Mouse (Mus musculus): ENCODE data around the gene Prox1. TPM values are rescaled to one million over a fixed set of nuclear protein-coding genes. Genes with fewer than 3 reads are reported as not detected.

Prox1 gene
- under 1 TPM in 2 of 26 experiments, not detected in 24; 0.17 to 0.29 TPM for total RNA-seq (2018; cell fraction: chromatin; rRNA removed)
- total RNA-seq (2018; cell fraction: cytosol; rRNA removed) = under 1 TPM in 10 of 26 experiments, not detected in 16; under 0.01 to 0.06 (median 0.04) TPM
- total RNA-seq (2018; cell fraction: nucleus; rRNA removed) = under 1 TPM in 1 of 26 experiments, not detected in 25; 0.25 TPM
- 0.03 to 0.05 TPM (median 0.04 TPM) in 3 replicates for polyA plus RNA-seq (2018)

- Histone ChIP-seq H3K36me3 (ENCODE audit: inconsistent target) (no peaks in the 10 kb centered on the region), H3K79me2 (ENCODE audit: inconsistent target) (no peaks in the 10 kb centered on the region), H3K27ac (no peak within 1 kb of the TSS), H3K4me3 (ENCODE audit: inconsistent target) (no peak within 1 kb of the TSS)
- 2% methylated on average over 56 of the region's 62 CpGs for WGBS (ENCODE audit: missing documents)
Measured at GRCm38 (mm10) chr1:190169911-190170818, at the start of gene Prox1. Prox1 (minus strand) TSS chr1:190170714.

DNA sequence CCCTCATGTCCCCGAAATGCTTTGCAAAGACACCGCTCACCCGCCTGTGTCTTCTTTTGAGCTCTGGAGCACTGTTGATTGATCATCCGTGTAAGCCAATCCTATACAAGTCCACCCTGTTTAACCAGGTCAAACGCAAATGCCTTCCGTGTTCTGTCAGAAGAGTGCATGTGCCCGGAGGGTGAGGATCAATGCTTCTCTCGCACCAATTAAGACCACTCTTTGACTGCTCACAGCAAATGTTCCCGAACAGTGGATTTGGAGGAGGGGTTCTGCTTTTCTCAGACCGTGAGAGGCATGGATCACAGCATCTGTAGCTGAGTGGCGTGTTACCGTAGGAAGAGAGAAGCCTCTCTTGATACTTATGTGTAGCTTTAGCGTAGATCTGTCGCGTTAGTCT is 46.1 kb upstream of the Prox1 start:
- no peaks in the 10 kb centered on the region for H3K36me3 ChIP-seq (ENCODE audit: inconsistent target)
- WGBS (ENCODE audit: missing documents) = 90% methylated on average over 15 of the region's 15 CpGs
- no peak overlapping the region for H3K27ac ChIP-seq
- no peak overlapping the region for H3K4me3 ChIP-seq (ENCODE audit: inconsistent target)
- no peaks in the 10 kb centered on the region for H3K79me2 ChIP-seq (ENCODE audit: inconsistent target)

GRCm38 (mm10) chr1:190214626-190215025 is 44.1 kb upstream of the Prox1 start:
- 54% methylated on average over 7 of the region's 7 CpGs for WGBS (ENCODE audit: missing documents)
- Histone ChIP-seq H3K27ac (no peak overlapping the region), H3K36me3 (ENCODE audit: inconsistent target) (no peaks in the 10 kb centered on the region), H3K4me3 (ENCODE audit: inconsistent target) (no peak overlapping the region), H3K79me2 (ENCODE audit: inconsistent target) (no peaks in the 10 kb centered on the region)

GRCm38 (mm10) chr1:190213175-190213574 is 42.7 kb upstream of the Prox1 start:
- H3K36me3 ChIP-seq (ENCODE audit: inconsistent target) = no peaks in the 10 kb centered on the region
- 94% methylated on average over 6 of the region's 6 CpGs for WGBS (ENCODE audit: missing documents)

DNA sequence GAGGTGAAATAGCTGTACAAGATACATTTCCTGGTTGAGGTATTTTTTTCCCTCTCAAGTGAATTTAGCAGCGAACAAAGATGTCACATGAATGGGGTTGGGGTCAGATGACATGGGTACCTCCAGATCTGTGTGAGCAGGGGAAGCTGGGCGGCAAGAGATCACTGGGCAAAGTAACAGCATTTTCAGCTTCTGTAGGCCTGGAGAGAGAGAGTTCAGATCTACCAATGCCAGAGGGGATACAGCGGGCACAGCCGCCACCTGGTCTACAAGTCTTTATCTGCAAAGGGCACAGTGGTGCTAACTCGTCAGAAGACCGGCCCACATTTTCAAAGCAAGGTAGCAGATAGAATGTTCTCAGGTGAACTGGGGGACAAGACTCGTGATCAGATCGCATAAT is 36.7 kb upstream of the Prox1 start:
- no peaks in the 10 kb centered on the region for H3K79me2 ChIP-seq (ENCODE audit: inconsistent target)
- no peak overlapping the region for H3K27ac ChIP-seq
- WGBS (ENCODE audit: missing documents) = 84% methylated on average over 8 of the region's 8 CpGs
- H3K36me3 ChIP-seq (ENCODE audit: inconsistent target) = no peaks in the 10 kb centered on the region
- no peak overlapping the region for H3K4me3 ChIP-seq (ENCODE audit: inconsistent target)

More at GRCm38 (mm10) chr1:190213175-190213574, 42.7 kb upstream of the Prox1 start:
- no peak overlapping the region for H3K4me3 ChIP-seq (ENCODE audit: inconsistent target)
- H3K79me2 ChIP-seq (ENCODE audit: inconsistent target) = no peaks in the 10 kb centered on the region
- no peak overlapping the region for H3K27ac ChIP-seq

- H3K36me3 ChIP-seq (ENCODE audit: inconsistent target) = no peaks in the 10 kb centered on the region
Measured at GRCm38 (mm10) chr1:190205691-190206090, 35.2 kb upstream of the Prox1 start.

GRCm38 (mm10) chr1:190204378-190205070 is 34.0 kb upstream of the Prox1 start:
- no peak overlapping the region for H3K4me3 ChIP-seq (ENCODE audit: inconsistent target)
- H3K36me3 ChIP-seq (ENCODE audit: inconsistent target) = no peaks in the 10 kb centered on the region
- WGBS (ENCODE audit: missing documents) = 85% methylated on average over 10 of the region's 10 CpGs
- no peaks in the 10 kb centered on the region for H3K79me2 ChIP-seq (ENCODE audit: inconsistent target)
- H3K27ac ChIP-seq = no peak overlapping the region

More at GRCm38 (mm10) chr1:190205691-190206090, 35.2 kb upstream of the Prox1 start:
- Histone ChIP-seq H3K4me3 (ENCODE audit: inconsistent target) (no peak overlapping the region), H3K27ac (no peak overlapping the region), H3K79me2 (ENCODE audit: inconsistent target) (no peaks in the 10 kb centered on the region)
- 89% methylated on average over 2 of the region's 2 CpGs for WGBS (ENCODE audit: missing documents)

- Histone ChIP-seq H3K4me3 (ENCODE audit: inconsistent target) (no peak overlapping the region), H3K36me3 (ENCODE audit: inconsistent target) (no peaks in the 10 kb centered on the region), H3K79me2 (ENCODE audit: inconsistent target) (no peaks in the 10 kb centered on the region), H3K27ac (no peak overlapping the region)
- 78% methylated on average over 6 of the region's 6 CpGs for WGBS (ENCODE audit: missing documents)
Measured at GRCm38 (mm10) chr1:190201696-190202095, 31.2 kb upstream of the Prox1 start.

- 84% methylated on average over 4 of the region's 4 CpGs for WGBS (ENCODE audit: missing documents)
Measured at GRCm38 (mm10) chr1:190200996-190201395, 30.5 kb upstream of the Prox1 start.

DNA sequence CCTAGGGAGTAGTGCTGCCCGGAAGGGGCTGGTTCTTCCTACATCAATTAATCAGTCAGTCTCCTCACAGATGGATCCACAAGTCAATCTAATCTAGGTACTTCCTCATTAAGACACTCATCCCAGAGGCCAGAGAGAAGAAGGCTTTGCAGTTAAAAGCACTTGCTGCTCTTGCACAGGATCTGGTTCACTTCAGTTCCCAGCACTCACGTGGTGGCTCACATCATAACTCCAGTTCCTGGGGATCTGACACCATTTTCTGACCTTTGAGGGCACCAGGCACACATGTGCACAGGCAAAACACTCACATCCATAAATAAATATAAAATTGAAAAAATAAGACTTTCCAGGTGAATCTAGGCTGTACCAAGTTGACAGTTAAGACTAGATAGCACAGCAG is 27.7 kb upstream of the Prox1 start:
- Histone ChIP-seq H3K27ac (no peak overlapping the region), H3K36me3 (ENCODE audit: inconsistent target) (no peaks in the 10 kb centered on the region)
- WGBS (ENCODE audit: missing documents) = 86% methylated on average over 2 of the region's 2 CpGs

More at GRCm38 (mm10) chr1:190200996-190201395, 30.5 kb upstream of the Prox1 start:
- no peak overlapping the region for H3K4me3 ChIP-seq (ENCODE audit: inconsistent target)
- H3K27ac ChIP-seq = no peak overlapping the region
- H3K36me3 ChIP-seq (ENCODE audit: inconsistent target) = no peaks in the 10 kb centered on the region
- no peaks in the 10 kb centered on the region for H3K79me2 ChIP-seq (ENCODE audit: inconsistent target)

GRCm38 (mm10) chr1:190192011-190192410 is 21.5 kb upstream of the Prox1 start:
- 86% methylated on average over 13 of the region's 13 CpGs for WGBS (ENCODE audit: missing documents)
- H3K36me3 ChIP-seq (ENCODE audit: inconsistent target) = no peaks in the 10 kb centered on the region
- no peaks in the 10 kb centered on the region for H3K79me2 ChIP-seq (ENCODE audit: inconsistent target)
- H3K27ac ChIP-seq = no peak overlapping the region
- H3K4me3 ChIP-seq (ENCODE audit: inconsistent target) = no peak overlapping the region

More for the DNA sequence above, 27.7 kb upstream of the Prox1 start:
- no peaks in the 10 kb centered on the region for H3K79me2 ChIP-seq (ENCODE audit: inconsistent target)
- no peak overlapping the region for H3K4me3 ChIP-seq (ENCODE audit: inconsistent target)

- Histone ChIP-seq H3K36me3 (ENCODE audit: inconsistent target) (no peaks in the 10 kb centered on the region), H3K4me3 (ENCODE audit: inconsistent target) (no peak overlapping the region), H3K27ac (no peak overlapping the region), H3K79me2 (ENCODE audit: inconsistent target) (no peaks in the 10 kb centered on the region)
- 69% methylated on average over 10 of the region's 10 CpGs for WGBS (ENCODE audit: missing documents)
Measured at GRCm38 (mm10) chr1:190190231-190190965, 19.9 kb upstream of the Prox1 start.

GRCm38 (mm10) chr1:190189125-190189524 is 18.6 kb upstream of the Prox1 start:
- 62% methylated on average over 2 of the region's 2 CpGs for WGBS (ENCODE audit: missing documents)
- H3K79me2 ChIP-seq (ENCODE audit: inconsistent target) = no peaks in the 10 kb centered on the region
- no peaks in the 10 kb centered on the region for H3K36me3 ChIP-seq (ENCODE audit: inconsistent target)
- no peak overlapping the region for H3K27ac ChIP-seq
- no peak overlapping the region for H3K4me3 ChIP-seq (ENCODE audit: inconsistent target)

DNA sequence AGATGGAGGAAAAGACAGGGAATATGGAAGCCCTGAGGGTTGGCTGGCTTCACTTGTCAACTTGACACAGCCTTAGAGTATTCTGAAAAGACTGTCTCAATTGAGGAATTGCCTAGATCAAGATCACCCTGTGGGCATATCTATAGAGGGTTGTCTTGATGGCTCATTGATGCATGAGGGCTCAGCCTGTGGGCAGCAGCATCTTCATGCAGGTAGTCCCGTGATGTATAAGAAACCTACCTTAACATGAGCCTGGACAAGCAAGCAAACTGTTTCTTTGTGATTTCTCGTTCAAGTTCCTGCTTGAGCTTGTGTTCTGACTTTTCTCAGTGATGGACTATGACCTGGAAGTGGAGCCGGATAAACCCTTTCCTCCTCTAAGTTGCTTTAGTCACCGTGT is 15.8 kb upstream of the Prox1 start:
- WGBS (ENCODE audit: missing documents) = 75% methylated on average over 4 of the region's 4 CpGs
- Histone ChIP-seq H3K4me3 (ENCODE audit: inconsistent target) (no peak overlapping the region), H3K36me3 (ENCODE audit: inconsistent target) (no peaks in the 10 kb centered on the region), H3K27ac (no peak overlapping the region), H3K79me2 (ENCODE audit: inconsistent target) (no peaks in the 10 kb centered on the region)

All from macrophage (primary cell).